Mouse (Mus musculus): ENCODE results near the gene Acer1.
"Not testable (repeated sequence)": the region's sequence is repeated elsewhere in the genome, so short reads cannot be mapped to it uniquely, and the experiment has no call there.

Gene Acer1

DNA sequence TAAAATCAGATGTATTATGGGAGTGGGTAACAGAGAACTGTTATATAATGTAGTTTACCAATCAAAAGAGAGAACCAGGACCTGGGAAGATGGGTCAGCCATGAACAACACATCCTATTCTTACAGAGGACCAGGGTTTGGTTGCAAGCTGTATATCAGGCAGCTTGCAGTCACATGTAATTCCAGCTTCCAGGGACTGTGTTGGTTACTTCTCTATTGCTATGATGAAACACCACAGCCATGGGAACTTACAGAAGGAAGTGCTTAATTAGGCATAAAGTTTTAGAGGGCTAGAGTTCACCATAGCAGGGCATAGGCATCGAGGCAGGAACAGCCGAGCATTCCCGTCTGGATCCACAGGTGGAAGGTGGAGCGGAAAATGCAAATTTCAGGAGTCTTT, 43.2 kb downstream of the Acer1 start:
- DNase-seq (ENCODE audit: low read depth) = no peak

DNA sequence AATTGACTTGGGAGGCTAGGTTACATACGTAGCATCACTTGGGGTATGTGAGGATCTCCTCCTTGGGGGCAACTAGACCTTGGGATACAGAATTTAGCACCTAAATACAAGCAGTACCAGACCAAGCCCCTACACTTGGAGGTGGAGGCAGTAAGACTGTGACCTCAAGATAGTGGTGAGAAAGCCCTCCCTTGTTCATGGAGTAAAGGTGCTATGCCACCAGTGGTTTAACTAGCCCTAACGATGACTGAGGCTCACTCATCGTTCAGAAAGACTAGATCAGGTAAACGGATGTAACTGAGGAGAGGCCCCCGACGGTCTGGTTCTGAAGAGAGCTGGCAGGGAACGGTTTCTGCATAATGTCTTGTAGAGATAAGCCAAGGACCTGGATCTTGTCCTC, 45.2 kb downstream of the Acer1 start:
- no peak for DNase-seq (ENCODE audit: low read depth)

DNA sequence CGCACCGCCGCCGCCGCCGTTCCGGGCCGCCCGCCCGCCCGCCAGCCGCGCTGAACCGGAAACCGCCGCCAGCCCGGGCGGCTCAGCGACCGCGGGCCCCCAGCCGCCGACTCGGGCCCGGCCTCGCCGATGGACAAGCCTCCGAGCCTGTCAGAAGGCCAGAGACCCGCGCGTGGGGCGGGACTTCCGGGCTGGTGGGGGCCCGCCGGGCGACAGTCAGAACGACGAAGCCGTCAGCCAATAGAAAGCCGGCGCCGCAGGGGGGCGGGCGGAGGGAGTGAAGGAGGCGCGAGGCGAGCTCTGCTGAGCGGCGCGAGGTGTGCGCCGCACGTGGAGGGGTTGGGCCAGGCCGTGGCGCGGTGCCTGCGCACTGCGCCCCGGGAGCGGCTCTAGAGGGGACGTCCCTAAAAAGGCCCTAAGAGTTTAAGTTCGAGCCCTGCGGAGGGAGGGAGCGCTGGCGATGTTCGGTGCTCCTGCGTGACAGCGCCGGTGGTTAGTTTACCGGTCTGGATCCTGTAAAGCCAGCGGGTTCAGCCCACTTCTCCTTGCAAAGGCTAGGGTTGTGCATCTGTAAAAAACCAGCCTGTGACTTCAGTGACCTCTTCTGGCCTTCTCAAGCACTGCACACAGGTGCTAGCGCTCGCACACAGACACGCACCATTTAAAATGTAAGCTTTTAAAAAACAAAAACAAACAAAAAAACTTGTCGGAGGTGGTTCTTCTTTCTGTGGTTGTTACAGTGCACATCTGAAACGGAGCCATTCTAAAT, 46.4 kb downstream of the Acer1 start, which contains the start of gene Mllt1:
Gene Mllt1 (minus strand): TSS at position 53 of the 769 bp plus-strand sequence.
- DNase-seq (ENCODE audit: low read depth) = peak; percentile 97

DNA sequence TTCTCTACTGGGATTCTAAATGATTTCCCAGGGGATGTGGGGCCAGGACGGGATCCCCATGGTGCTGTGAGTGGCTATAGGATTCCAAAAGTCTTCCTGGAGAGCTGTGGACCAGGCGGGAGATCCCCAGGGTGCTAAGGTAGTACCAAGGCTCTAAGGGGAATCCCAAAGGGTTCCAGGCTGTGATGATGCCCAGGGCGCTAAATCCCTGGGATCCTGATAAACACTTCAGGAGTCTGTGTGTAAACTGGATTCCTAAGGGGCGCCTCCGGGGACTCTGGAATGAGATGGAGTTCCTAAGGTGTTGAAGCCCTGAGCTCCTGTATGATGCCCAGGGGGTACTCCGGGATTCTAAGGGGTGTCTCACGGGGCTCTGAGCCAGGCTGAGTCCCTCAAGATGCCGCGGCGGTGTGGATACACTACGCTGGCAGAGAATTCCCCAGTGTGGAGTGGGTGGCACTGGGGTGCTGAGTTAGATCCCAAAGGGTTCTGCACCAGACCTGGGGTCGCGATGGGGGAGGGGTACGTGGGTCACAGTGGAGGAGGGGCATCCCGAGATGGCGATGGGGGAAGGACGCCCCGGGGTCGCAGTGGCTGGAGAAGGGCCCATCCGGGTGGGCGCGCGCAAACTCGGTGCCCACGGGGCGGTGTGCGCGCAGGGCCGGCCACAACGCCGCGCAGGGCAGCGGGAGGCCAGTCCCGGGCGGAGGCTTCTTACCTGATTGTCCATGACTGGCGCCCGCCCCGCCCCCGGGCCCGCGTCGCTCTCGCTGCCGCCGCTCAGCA, 47.2 kb downstream of the Acer1 start:
- peak; percentile 38 for DNase-seq (ENCODE audit: low read depth)

DNA sequence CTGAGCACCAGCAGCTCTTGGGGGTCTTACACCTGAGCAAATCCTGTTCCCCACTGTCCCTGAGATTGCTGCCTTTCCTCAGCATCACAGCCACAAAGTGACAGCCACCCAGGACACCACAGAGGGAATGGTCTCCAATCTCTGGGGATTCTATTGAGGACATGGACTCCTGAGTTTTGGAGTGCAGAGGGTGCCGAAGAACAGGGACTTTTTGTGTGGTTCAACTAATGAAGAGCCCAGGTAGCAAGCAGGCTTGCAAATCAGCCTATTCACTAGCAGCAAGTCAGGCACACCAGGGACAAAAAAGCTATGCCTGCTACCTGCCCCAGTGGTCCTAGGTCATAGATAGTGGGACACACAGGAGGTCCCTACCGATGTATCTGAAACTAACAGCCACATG, 48.5 kb downstream of the Acer1 start:
- DNase-seq (ENCODE audit: low read depth) = no peak

DNA sequence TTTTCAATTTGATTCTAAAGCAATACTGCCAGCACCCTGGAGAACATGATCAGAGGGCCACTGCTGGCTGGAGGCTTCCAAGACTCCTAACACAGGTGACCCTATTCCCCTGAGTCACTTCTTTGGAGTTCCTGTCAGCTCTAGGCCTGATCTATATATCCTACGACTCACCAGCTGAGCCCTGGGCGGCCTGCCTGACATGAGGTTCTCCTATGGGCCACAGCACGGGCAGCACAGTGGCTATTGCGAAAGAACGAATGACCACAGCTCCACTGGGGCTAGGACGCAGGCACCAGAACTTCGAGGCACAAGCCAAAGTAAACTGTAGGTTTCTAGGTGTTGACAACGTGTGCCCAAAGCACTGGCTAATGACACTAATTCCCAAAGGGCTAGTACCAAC, 51.9 kb downstream of the Acer1 start:
- peak; percentile 70 for DNase-seq (ENCODE audit: low read depth)

DNA sequence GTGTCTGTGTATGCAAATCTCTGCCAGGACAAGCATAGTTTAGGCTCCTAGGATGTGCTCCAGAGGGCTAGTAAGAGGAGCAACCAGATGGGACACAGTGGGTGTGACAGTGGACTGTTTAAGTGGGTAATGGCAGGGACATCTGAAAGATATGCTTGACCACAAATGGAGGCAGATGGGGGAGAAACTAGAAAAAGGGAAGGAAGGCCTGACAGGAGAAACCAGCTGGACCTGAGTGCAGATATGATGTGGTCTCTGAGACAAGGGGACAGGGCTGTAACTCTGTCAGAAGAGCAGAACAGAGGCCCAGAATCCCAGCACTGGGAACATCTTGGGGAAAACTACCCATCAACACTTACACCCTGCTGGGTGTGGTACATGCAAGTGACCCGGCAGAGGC, 52.4 kb downstream of the Acer1 start:
- no peak for DNase-seq (ENCODE audit: low read depth)

DNA sequence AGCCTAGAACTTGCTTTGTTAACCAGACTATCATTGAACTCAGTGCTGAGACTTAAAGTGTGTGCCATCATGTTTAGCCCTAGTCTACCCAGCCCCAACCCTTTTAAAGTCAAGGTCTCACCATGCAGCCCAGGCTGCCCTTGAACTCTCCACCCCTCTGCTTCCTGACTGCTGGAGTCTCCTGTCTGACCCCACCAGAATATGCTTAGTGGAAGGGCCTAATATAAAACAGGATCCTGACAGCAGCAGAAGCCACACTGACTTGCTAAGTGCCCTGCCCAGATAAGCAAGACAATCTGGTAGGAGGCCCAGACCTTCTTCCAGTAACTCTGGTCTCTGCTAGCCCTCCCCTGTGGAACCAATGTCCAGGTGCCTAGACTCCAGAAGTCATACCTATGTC, 52.8 kb downstream of the Acer1 start:
- DNase-seq (ENCODE audit: low read depth) = no peak

DNA sequence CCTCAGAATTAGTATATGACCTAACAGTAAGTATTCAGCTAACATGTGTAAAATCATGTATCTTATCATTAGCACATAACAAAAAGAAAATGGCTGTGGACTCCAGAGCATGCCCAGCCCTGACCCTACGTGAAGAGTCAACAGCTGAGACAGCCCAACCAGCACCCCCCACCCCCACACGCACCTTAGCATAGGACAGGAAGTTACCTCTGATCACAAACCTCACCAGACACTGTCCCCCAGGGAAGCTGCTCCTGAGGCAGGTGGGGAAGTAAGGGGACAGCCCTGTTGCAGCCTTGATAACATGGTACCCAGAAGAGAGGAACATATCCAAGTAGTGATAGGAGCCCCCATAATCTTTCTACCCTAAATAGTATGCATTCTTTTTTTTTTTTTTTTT, 55.9 kb downstream of the Acer1 start:
- no peak for DNase-seq (ENCODE audit: low read depth)

DNA sequence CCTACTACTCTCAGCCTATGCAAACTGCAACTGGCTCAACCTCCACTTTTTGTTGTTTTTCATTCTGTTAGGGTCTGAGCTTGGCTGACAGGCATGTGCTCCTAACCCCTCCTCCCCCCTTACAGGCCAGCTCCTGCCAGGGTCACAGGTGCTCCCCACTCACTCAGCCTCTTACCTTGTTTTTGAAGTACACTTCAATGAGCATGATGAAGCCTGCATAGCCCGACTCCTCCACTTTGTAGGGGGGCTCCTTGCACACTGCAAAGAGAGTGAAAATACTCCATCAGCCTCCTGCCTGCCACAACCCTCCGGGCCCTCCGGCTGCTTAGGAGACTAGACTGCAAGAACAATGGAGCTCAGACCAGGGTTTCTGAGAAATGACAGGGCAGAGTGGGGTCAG, 62.2 kb downstream of the Acer1 start:
- no peak for DNase-seq (ENCODE audit: low read depth)

DNA sequence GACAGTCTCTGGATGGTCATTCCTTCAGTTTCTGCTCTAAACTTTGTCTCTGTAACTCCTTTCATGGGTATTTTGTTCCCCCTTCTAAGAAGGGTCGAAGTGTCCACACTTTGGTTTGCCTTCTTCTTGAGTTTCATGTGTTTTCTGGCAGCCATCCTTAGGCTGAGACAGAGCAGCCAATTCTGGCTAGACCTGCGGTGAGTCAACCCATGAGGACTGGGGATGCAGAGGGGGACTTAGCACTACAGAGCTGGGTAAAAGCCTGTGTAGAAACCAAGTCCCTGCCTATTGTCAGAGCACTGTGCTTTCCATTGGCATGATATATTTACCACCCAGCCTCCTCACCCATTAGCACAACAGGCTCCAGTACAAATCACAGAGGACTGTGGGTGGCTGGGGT, 64.8 kb downstream of the Acer1 start:
- DNase-seq (ENCODE audit: low read depth) = peak; percentile 81

DNA sequence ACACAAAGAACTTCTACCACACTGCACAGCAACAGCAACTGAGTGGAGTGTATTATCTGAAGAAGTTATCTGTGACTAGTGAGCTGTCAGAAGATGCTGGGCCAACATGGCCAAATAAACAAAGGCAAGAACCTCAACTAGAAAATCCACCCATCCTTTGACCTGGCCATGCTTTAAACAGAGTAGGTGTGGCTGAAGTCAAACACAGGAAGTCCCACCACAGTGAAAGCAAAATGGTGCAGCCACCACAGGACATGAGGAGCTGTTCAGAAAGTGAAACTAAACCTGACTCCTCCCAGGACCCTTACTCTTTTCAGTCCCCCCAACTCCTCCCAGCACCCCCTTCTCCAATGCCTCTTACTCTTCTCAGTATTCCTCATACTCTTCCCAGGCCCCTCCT, 68.5 kb downstream of the Acer1 start:
- DNase-seq (ENCODE audit: low read depth) = no peak

DNA sequence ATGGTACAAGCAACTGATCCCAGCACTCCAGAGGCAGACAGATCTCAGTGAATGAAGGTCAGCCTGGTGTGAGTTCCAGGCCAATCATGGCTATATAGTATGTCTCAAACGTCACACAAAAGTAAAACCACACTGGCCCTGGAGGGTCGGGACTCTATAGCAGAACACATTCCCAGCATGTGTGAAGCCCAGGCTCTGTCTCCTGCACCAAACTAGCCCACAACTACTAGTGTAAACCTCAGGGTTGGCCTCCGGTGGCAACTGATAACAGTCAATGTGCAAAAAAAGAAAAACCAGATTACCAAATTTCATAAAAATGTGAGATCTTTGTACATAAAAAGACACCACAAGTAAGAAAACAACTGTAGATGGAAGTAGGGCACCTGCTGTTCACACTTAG, 68.9 kb downstream of the Acer1 start:
- DNase-seq (ENCODE audit: low read depth) = no peak

DNA sequence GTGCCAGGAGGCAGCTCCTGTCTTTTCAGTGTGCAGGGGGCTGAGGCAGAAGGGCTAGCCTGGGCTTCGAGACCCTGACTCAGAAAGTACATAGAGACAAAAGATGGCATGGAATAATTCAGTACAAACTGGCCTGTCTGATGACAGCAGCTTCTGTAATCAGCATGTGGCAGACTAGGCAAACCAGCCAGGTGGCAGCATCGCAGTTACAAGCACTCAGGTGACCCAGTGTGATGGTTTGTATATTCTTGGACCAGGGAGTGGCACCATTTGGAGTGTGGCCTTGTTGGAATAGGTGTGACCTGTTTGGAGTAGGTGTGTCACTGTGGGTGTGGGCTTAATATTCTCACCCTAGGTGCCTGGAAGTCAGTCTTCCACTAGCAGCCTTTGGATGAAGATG, 72.2 kb downstream of the Acer1 start:
- not testable (repeated sequence) for DNase-seq (ENCODE audit: low read depth)

DNA sequence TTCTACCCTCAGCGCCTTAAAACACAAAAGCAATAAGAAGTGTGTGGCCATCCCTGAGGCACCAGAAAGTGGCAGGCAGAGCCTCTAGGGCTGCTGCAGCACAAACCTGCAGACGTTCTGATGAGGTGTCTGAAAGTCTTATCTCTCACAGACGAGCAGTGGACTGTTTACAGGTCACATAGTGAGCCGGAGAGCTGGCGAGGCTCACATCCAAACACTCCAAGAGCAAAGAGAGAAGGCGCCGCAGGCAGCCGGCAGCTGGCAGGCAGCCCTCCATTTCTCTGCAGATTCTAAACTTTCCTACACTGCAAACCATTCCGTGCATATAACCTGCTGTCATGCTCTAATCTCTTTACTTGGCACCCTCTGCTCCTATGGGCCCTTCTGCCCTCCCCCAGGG, 74.0 kb downstream of the Acer1 start:
- no peak for DNase-seq (ENCODE audit: low read depth)

DNA sequence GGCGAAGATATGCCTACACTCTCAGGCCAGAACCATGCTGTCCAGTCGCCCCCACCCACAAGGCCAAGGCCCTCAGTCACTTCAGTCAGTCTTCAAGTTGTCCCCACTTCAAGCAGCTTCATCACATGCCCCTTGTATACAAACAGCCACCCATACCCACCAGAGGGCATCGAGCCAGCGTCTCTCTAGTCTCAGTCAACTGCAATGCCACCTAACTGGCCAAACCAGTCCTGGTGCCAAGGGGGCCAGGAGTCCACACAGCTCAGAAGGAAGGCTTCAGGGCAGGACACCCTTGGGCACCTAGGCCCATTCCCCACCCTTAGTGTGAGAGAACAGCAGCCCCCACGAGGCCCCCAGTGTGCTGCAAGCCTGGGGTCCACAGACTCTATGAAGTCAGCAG, 74.8 kb downstream of the Acer1 start:
- no peak for DNase-seq (ENCODE audit: low read depth)

DNA sequence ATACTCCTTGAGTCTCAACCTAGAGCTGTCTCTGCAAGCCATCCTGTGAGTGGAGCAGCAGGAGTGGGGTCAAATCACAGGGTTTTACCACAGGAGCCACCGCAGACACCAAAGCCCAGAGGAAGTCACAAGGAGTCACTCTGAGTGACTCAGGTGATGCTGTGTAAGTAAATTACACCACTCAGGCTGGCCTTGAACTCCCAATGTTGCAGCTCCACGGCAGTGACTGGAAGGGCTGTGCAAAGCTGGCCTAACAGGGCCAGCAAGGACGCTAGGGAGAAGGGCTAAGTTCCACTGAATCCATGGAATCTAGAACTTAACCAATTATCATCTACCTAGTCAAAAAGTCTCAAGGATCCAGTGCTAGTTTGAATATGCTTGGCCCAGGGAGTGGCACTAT, 75.8 kb downstream of the Acer1 start:
- DNase-seq (ENCODE audit: low read depth) = no peak

All from NIH3T3 (cell line).